In the genomic region with DNA sequence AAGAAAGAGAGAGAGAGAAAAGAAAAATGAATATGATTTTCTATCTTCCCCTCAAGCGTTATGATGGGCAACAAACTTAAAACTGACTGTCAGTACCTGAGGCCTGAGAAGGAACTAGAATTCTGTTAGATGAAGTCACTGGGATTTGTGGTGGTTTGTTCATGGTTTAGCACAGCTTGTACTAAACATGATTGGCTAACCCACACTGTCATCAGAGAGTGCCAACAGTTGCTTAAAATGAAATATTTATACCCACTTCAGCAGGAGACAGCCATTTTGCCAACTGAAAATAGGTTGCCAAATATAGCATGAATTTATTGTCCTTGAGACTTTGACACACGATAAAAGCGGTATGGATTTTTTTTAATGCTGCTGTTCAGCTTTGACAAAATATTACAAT, we compare ENCODE assay signal across 16 mouse cellular contexts.
DNase-seq lines count a peak whose midpoint lies in the region; ATAC-seq and TF ChIP-seq lines count a peak whose summit lies in the region.
"Had no signal": no experiment of that assay in that cellular context is flagged by ENCODE, and none has a peak within 500 bp of the region (broad histone marks: within the 10 kb centered on the region; RNA-seq: fewer than 3 reads in every experiment).

No protein-coding gene starts in this region.

- no peak overlapping the region for H3K4me2 ChIP-seq in forebrain, embryonic 16.5 days (ENCODE audit: low read length)
- H3K4me2 ChIP-seq in forebrain, embryonic 15.5 days (replicated peaks): no peak overlapping the region
- H3K4me2 ChIP-seq: embryonic facial prominence, embryonic 12.5 days had no signal

- no peak overlapping the region for H3K27ac ChIP-seq in forebrain, embryonic 16.5 days (ENCODE audit: low read length)
- H3K27ac ChIP-seq in forebrain, embryonic 15.5 days (replicated peaks): no peak overlapping the region
- H3K27ac ChIP-seq: embryonic facial prominence, embryonic 10.5 days; embryonic facial prominence, embryonic 12.5 days had no signal

- peak; percentile 61 for ATAC-seq in forebrain, embryonic 16.5 days
- ATAC-seq in forebrain, embryonic 15.5 days (replicated peaks): no peak; the same call in 1 of the 2 replicates

- H3K9ac ChIP-seq in forebrain, embryonic 16.5 days (replicated peaks; ENCODE audit: low read depth, low read length): no peak overlapping the region
- H3K9ac ChIP-seq in forebrain, embryonic 15.5 days (replicated peaks): no peak overlapping the region
- H3K9ac ChIP-seq: embryonic facial prominence, embryonic 12.5 days had no signal

- peak; percentile 46 for DNase-seq in brain, embryonic 14.5 days (ENCODE audit: low read depth)
- DNase-seq in fat pad, adult 2 months (ENCODE audit: extremely low read depth, low read depth, low spot score): peak; percentile 1
- no peak for DNase-seq in lung, adult 18-20 months
- no peak for DNase-seq in right cerebral cortex, postnatal 36 days (ENCODE audit: low spot score in 2 of 2)
- DNase-seq: adrenal gland, adult 2 months; adrenal gland, postnatal 10 days; adrenal gland, postnatal 25 days; cerebellum, adult 11-12 months; cerebellum, adult 2 months; cerebellum, adult 9-10 months; cerebellum, postnatal 10 days; cerebellum, postnatal 25 days had no signal

- no peak for TF ChIP-seq POLR2A in brain, embryonic 14.5 days (IDR thresholded peaks at IDR 0.05; ENCODE audit: borderline replicate concordance, extremely low read depth, insufficient read depth, insufficient read length, poor library complexity, severe bottlenecking)

- H3K4me1 ChIP-seq in forebrain, embryonic 16.5 days (replicated peaks; ENCODE audit: control insufficient read depth, insufficient read depth, low read length): 0 out of 2 replicates have a peak, but pooled peaks cover 5% of the 10 kb centered on the region
- no peaks in the 10 kb centered on the region for H3K4me1 ChIP-seq in forebrain, embryonic 15.5 days
- H3K4me1 ChIP-seq: embryonic facial prominence, embryonic 10.5 days; embryonic facial prominence, embryonic 12.5 days had no signal

- TF ChIP-seq CTCF in brain, embryonic 14.5 days (IDR thresholded peaks at IDR 0.05; ENCODE audit: borderline replicate concordance, extremely low read depth, insufficient read depth, insufficient read length): no peak

- WGBS in forebrain, embryonic 16.5 days: 77% methylated on average over 3 of the region's 3 CpGs
- 75% methylated on average over 3 of the region's 3 CpGs for WGBS in forebrain, embryonic 15.5 days

- H3K9me3 ChIP-seq in forebrain, embryonic 16.5 days (ENCODE audit: control insufficient read depth, low read length): no peaks in the 10 kb centered on the region
- H3K9me3 ChIP-seq in forebrain, embryonic 15.5 days: no peaks in the 10 kb centered on the region
- H3K9me3 ChIP-seq: embryonic facial prominence, embryonic 10.5 days; embryonic facial prominence, embryonic 12.5 days had no signal

- no peaks in the 10 kb centered on the region for H3K27me3 ChIP-seq in forebrain, embryonic 16.5 days (replicated peaks; ENCODE audit: control insufficient read depth, insufficient read depth, low read length)
- H3K27me3 ChIP-seq in forebrain, embryonic 15.5 days: no peaks in the 10 kb centered on the region
- H3K27me3 ChIP-seq: embryonic facial prominence, embryonic 12.5 days had no signal

- no peak overlapping the region for H3K4me3 ChIP-seq in forebrain, embryonic 16.5 days (replicated peaks; ENCODE audit: low read length)
- H3K4me3 ChIP-seq in forebrain, embryonic 15.5 days: no peak overlapping the region
- H3K4me3 ChIP-seq: embryonic facial prominence, embryonic 10.5 days; embryonic facial prominence, embryonic 12.5 days had no signal

- no peaks in the 10 kb centered on the region for H3K36me3 ChIP-seq in forebrain, embryonic 16.5 days (ENCODE audit: control insufficient read depth, insufficient read depth)
- H3K36me3 ChIP-seq in forebrain, embryonic 15.5 days: no peaks in the 10 kb centered on the region
- H3K36me3 ChIP-seq: embryonic facial prominence, embryonic 10.5 days; embryonic facial prominence, embryonic 12.5 days had no signal

Comparison
In these comparisons a context has a peak if more than half of its experiments do, and no peak if none do; other contexts are left out.
1. DNase-seq: peak in brain, embryonic 14.5 days (single experiment) and fat pad, adult 2 months (single experiment); none in lung, adult 18-20 months (0 of 2) and right cerebral cortex, postnatal 36 days (0 of 2).